Mouse (Mus musculus) forebrain, embryonic 15.5 days (tissue): ENCODE measurements around the gene Btla. TPM values are rescaled to one million over a fixed set of nuclear protein-coding genes. Genes with fewer than 3 reads are reported as not detected.

Source experiments
- ATAC-seq: fragments of 200-750 bp; cut with Nextera tagmentation; replicated peaks from 2 replicates; pipeline ENCODE4 v1.8.0; 2017; ENCODE audit warnings: mild to moderate bottlenecking, moderate TSS enrichment, moderate library complexity
- H3K27ac ChIP-seq: fragments of 300-500 bp; sonication (generic); replicated peaks from 2 replicates; pipeline ENCODE4 v1.5.1; 2015; ENCODE audit warnings: mild to moderate bottlenecking, inconsistent platforms
- H3K27me3 ChIP-seq: fragments of 300-500 bp; sonication (generic); 2 replicates; pipeline ENCODE4 v1.6.1; 2015; ENCODE audit warnings: inconsistent platforms
- H3K36me3 ChIP-seq: fragments of 300-500 bp; sonication (generic); 2 replicates; pipeline ENCODE4 v1.6.1; 2015; ENCODE audit warnings: mild to moderate bottlenecking, inconsistent platforms
- H3K4me1 ChIP-seq: fragments of 300-500 bp; sonication (generic); 2 replicates; pipeline ENCODE4 v1.6.1; 2015; ENCODE audit warnings: inconsistent platforms
- H3K4me2 ChIP-seq: fragments of 300-500 bp; sonication (generic); replicated peaks from 2 replicates; pipeline ENCODE4 v1.6.1; 2015; ENCODE audit warnings: mild to moderate bottlenecking, inconsistent platforms
- H3K4me3 ChIP-seq: fragments of 300-500 bp; sonication (generic); 2 replicates; pipeline ENCODE4 v1.5.1; 2015; ENCODE audit warnings: mild to moderate bottlenecking, inconsistent platforms
- H3K9ac ChIP-seq: fragments of 300-500 bp; sonication (generic); replicated peaks from 2 replicates; pipeline ENCODE4 v1.6.1; 2015; ENCODE audit warnings: mild to moderate bottlenecking, inconsistent platforms
- H3K9me3 ChIP-seq: fragments of 300-500 bp; sonication (generic); 2 replicates; pipeline ENCODE4 v1.6.1; 2016; ENCODE audit warnings: inconsistent platforms
- whole genome bisulfite sequencing: fragments of 180-500 bp; shearing (Covaris S2); methylation state at CpG from one replicate; pipeline ENCODE4 v1.1.7; 2015; ENCODE audit warnings: mixed read lengths; 5-methylcytosine and 5-hydroxymethylcytosine counted together
- polyA plus RNA-seq: library from polyadenylated mRNA; unstranded; fragments of >200 nt; fragmentation: Nextera tagmentation; extraction: Ambion mirVana; gene quantifications from 2 replicates; pipeline ENCODE4 v1.2.1, GENCODE M21; 2015

Gene Btla
- polyA plus RNA-seq, 1 experiment from 2014 or later, result 0.23 TPM

DNA sequence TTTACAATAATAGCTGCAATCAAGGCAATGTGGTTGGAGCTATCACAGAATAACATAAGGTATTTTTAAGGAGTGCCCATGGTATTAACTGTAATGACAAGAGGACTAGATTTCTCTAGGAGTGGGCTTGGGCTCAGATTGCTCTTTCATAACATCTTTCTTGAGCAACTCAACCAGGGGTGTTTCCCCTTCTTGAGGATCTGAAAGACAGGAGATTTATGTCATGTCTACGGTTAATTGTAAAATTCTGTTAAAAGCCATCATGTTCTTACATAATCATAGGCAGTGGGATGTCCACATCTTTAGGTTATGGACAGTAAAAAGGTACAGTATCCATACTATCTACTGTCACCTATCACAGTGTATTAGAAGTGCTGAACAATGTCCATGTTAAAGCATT is 7.2 kb downstream of the Btla start:
- H3K9me3 ChIP-seq, result no peaks in the 10 kb centered on the region
- H3K27me3 ChIP-seq, result no peaks in the 10 kb centered on the region
- no peak overlapping the region for H3K4me3 ChIP-seq
- H3K36me3 ChIP-seq, result no peaks in the 10 kb centered on the region
- H3K4me1 ChIP-seq, result no peaks in the 10 kb centered on the region
- no peak overlapping the region for H3K4me2 ChIP-seq
- no peak for ATAC-seq
- H3K9ac ChIP-seq, result no peak overlapping the region
- H3K27ac ChIP-seq, result no peak overlapping the region
- WGBS, result 93% methylated on average over 1 of the region's 1 CpGs

GRCm38 (mm10) chr16:45233007-45233406 is 8.9 kb downstream of the Btla start:
- no peak overlapping the region for H3K9ac ChIP-seq
- no peaks in the 10 kb centered on the region for H3K4me1 ChIP-seq
- no peaks in the 10 kb centered on the region for H3K9me3 ChIP-seq
- no peak for ATAC-seq
- H3K27me3 ChIP-seq, result no peaks in the 10 kb centered on the region
- no peaks in the 10 kb centered on the region for H3K36me3 ChIP-seq
- no peak overlapping the region for H3K4me3 ChIP-seq
- no peak overlapping the region for H3K27ac ChIP-seq
- WGBS, result 72% methylated on average over 3 of the region's 3 CpGs
- no peak overlapping the region for H3K4me2 ChIP-seq

GRCm38 (mm10) chr16:45242700-45243099 is 18.6 kb downstream of the Btla start:
- no peaks in the 10 kb centered on the region for H3K36me3 ChIP-seq
- no peak overlapping the region for H3K4me3 ChIP-seq
- 0 out of 2 replicates have a peak, but pooled peaks cover 7% of the 10 kb centered on the region for H3K4me1 ChIP-seq
- no peaks in the 10 kb centered on the region for H3K9me3 ChIP-seq
- H3K27me3 ChIP-seq, result no peaks in the 10 kb centered on the region
- H3K4me2 ChIP-seq, result no peak overlapping the region
- 49% methylated on average over 1 of the region's 1 CpGs for WGBS
- H3K27ac ChIP-seq, result no peak overlapping the region
- no peak overlapping the region for H3K9ac ChIP-seq
- no peak for ATAC-seq

DNA sequence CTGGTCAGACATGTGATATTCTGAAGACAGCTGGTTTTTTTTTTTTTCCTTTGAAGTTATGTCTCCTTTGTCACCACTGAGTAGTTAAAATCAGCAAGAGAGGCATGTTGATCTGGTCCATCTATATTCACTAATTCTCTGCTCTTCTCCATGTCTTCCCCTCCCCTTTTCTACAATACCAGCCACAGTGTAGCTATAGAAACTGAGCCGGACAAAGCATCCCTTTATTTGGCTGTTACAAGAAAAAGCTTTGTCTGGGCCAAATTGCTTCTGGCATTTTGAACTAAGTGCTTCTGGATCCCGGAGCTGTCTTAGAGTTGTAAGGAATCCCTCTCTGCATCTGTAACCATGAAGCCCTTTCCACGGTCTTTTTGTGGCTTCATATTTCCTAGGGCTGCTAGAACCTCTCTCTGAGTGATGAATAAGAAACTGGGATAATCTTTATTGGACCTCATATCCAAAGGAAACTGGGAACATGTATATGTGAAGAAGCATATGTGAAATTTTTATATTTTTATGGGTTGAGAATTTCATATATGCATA is 20.9 kb downstream of the Btla start:
- 0 out of 2 replicates have a peak, but pooled peaks have one; percentile 29 for ATAC-seq
- Histone ChIP-seq H3K36me3 (no peaks in the 10 kb centered on the region), H3K27ac (no peak overlapping the region), H3K27me3 (no peaks in the 10 kb centered on the region), H3K4me1 (0 out of 2 replicates have a peak, but pooled peaks cover 7% of the 10 kb centered on the region), H3K9ac (no peak overlapping the region), H3K4me3 (no peak overlapping the region), H3K4me2 (no peak overlapping the region), H3K9me3 (no peaks in the 10 kb centered on the region)
- 6% methylated on average over 3 of the region's 3 CpGs for WGBS

GRCm38 (mm10) chr16:45249761-45250160 is 25.6 kb downstream of the Btla start:
- H3K27ac ChIP-seq, result no peak overlapping the region
- no peaks in the 10 kb centered on the region for H3K27me3 ChIP-seq
- H3K9me3 ChIP-seq, result no peaks in the 10 kb centered on the region
- H3K4me1 ChIP-seq, result 0 out of 2 replicates have a peak, but pooled peaks cover 3% of the 10 kb centered on the region
- ATAC-seq, result no peak
- H3K36me3 ChIP-seq, result no peaks in the 10 kb centered on the region
- H3K9ac ChIP-seq, result no peak overlapping the region
- 80% methylated on average over 2 of the region's 2 CpGs for WGBS
- no peak overlapping the region for H3K4me2 ChIP-seq
- no peak overlapping the region for H3K4me3 ChIP-seq

GRCm38 (mm10) chr16:45250317-45250716 is 26.2 kb downstream of the Btla start:
- Histone ChIP-seq H3K4me1 (no peaks in the 10 kb centered on the region), H3K4me2 (no peak overlapping the region), H3K4me3 (no peak overlapping the region), H3K27ac (no peak overlapping the region), H3K9ac (no peak overlapping the region), H3K36me3 (no peaks in the 10 kb centered on the region), H3K27me3 (no peaks in the 10 kb centered on the region), H3K9me3 (no peaks in the 10 kb centered on the region)
- ATAC-seq, result 0 out of 2 replicates have a peak, but pooled peaks have one; percentile 23

- H3K4me3 ChIP-seq, result no peak overlapping the region
- no peaks in the 10 kb centered on the region for H3K27me3 ChIP-seq
- H3K27ac ChIP-seq, result no peak overlapping the region
- no peak for ATAC-seq
- H3K36me3 ChIP-seq, result no peaks in the 10 kb centered on the region
- no peak overlapping the region for H3K9ac ChIP-seq
- H3K4me1 ChIP-seq, result no peaks in the 10 kb centered on the region
- H3K9me3 ChIP-seq, result no peaks in the 10 kb centered on the region
- 82% methylated on average over 6 of the region's 6 CpGs for WGBS
- no peak overlapping the region for H3K4me2 ChIP-seq
These were observed 27.8 kb downstream of the Btla start for GRCm38 (mm10) chr16:45251773-45252413.

DNA sequence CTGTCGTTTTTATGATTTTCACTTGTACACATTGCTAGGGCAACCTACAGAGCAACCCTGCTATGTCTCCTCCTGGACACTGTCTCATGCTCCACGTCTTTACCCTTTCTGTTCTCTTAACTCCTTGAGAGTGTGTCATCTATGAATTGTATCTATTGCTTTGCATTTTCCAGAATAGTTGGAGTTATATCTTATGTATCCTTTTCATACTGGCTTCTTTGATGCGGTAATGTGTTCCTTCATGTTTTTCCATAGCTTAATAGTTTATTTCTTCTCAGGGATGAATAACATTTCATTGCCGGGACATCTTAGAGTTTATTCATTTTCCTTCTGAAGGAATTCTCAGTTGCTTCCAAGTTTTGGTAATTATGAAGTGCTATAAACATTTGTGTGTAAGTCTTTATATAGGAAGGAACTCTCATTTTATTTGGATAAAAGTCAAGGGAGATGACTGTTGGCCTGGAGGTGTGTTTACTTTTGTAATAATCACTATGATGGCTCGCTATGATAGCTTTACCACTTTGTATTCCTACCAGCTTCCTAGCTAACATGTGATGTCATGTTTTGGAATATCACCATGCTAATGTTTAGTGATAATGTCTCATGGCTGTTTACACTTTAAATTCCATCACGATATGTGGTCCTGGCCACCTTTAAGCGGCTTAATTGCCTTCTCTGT is 31.2 kb downstream of the Btla start:
- H3K9ac ChIP-seq, result no peak overlapping the region
- H3K27me3 ChIP-seq, result no peaks in the 10 kb centered on the region
- no peak for ATAC-seq
- H3K4me1 ChIP-seq, result no peaks in the 10 kb centered on the region
- no peak overlapping the region for H3K4me2 ChIP-seq
- H3K4me3 ChIP-seq, result no peak overlapping the region
- no peak overlapping the region for H3K27ac ChIP-seq
- no peaks in the 10 kb centered on the region for H3K9me3 ChIP-seq
- 89% methylated on average over 7 of the region's 7 CpGs for WGBS
- H3K36me3 ChIP-seq, result no peaks in the 10 kb centered on the region

DNA sequence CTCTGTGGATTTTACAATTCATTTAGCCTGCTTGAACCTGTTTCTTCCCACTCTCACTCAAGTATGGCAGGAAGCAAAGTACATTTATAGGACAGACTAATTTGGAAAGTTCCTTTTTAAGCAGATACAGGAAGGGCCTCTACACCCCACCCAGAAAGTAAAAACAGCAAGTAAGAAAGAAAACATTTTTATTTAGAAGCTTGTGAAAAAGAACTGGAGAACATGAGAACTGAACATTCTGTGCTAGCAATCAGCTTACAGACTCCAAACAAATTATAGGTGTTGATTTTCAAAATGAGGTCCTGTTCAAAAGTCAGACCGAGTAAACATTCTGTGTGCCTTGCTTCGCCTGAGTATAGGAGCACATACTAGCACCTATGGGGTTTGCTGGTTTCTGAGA is 32.8 kb downstream of the Btla start:
- 92% methylated on average over 2 of the region's 2 CpGs for WGBS
- no peak overlapping the region for H3K4me3 ChIP-seq
- H3K4me1 ChIP-seq, result no peaks in the 10 kb centered on the region
- H3K4me2 ChIP-seq, result no peak overlapping the region
- no peaks in the 10 kb centered on the region for H3K27me3 ChIP-seq
- no peaks in the 10 kb centered on the region for H3K36me3 ChIP-seq
- no peak overlapping the region for H3K9ac ChIP-seq
- H3K9me3 ChIP-seq, result no peaks in the 10 kb centered on the region
- H3K27ac ChIP-seq, result no peak overlapping the region
- no peak for ATAC-seq

DNA sequence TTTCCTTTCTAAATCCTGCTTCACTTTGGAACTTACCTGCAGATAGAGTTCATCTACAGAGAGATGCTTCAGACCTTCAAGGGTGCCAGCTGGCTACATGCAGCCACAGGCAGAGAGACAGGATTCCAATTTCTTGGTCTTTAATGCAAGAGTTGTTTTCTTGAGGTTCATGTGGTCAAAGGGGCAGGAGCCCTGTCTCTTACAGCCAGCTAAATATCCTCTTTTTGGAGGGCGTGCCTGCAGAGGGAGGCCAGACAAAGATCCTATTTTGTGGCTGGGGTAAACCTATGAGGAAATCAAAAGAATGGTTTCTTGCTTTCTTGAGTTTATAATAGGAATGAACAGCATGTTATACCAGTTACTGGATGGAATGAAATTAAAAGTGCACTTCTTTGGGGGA is 33.5 kb downstream of the Btla start:
- WGBS, result 81% methylated on average over 1 of the region's 1 CpGs
- no peaks in the 10 kb centered on the region for H3K9me3 ChIP-seq
- H3K36me3 ChIP-seq, result no peaks in the 10 kb centered on the region

GRCm38 (mm10) chr16:45259663-45260062 is 35.5 kb downstream of the Btla start:
- Histone ChIP-seq H3K4me3 (no peak overlapping the region), H3K9ac (no peak overlapping the region), H3K27ac (no peak overlapping the region), H3K4me2 (no peak overlapping the region), H3K36me3 (no peaks in the 10 kb centered on the region), H3K9me3 (no peaks in the 10 kb centered on the region), H3K27me3 (no peaks in the 10 kb centered on the region), H3K4me1 (no peaks in the 10 kb centered on the region)
- WGBS, result 95% methylated on average over 2 of the region's 2 CpGs
- ATAC-seq, result no peak

More for the DNA sequence above, 33.5 kb downstream of the Btla start:
- no peak overlapping the region for H3K4me3 ChIP-seq
- H3K4me1 ChIP-seq, result no peaks in the 10 kb centered on the region
- H3K27me3 ChIP-seq, result no peaks in the 10 kb centered on the region
- no peak overlapping the region for H3K27ac ChIP-seq
- no peak overlapping the region for H3K4me2 ChIP-seq
- no peak overlapping the region for H3K9ac ChIP-seq
- ATAC-seq, result no peak

DNA sequence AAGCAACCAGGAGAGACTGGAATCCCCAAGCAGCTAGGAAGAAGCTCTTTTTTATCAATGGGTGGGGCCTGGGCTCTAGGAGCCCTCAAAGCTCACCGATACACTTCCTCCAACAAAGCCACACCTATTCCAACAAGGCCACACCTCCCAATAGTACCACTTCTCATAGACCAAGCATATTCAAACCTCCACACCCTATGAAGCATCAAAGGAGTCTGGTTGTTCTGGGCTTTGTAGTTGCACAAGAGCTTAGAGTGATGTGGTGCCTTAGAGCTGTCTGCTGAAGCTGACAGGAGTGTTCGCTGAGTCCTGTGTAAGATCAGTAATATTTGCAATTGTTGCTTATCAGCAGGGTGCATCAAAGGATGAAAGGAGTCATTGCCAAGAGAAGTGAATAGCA is 37.2 kb downstream of the Btla start:
- H3K36me3 ChIP-seq, result no peaks in the 10 kb centered on the region
- no peaks in the 10 kb centered on the region for H3K4me1 ChIP-seq
- WGBS, result 90% methylated on average over 2 of the region's 2 CpGs
- no peaks in the 10 kb centered on the region for H3K9me3 ChIP-seq
- H3K27me3 ChIP-seq, result no peaks in the 10 kb centered on the region
- no peak overlapping the region for H3K4me2 ChIP-seq
- no peak for ATAC-seq
- no peak overlapping the region for H3K9ac ChIP-seq
- no peak overlapping the region for H3K27ac ChIP-seq
- no peak overlapping the region for H3K4me3 ChIP-seq
